Mouse (Mus musculus): ENCODE measurements around the gene Iqcd.

The Iqcd gene

GRCm38 (mm10) chr5:120588569-120589094 lies at the start of gene Iqcd, which contains the start of gene Tpcn1:
Gene Iqcd (plus strand): TSS chr5:120589016.
Gene Tpcn1 (minus strand): TSS chr5:120588673.
- DNase-seq (ENCODE audit: low read depth in 2 of 2, low spot score in 2 of 2), result peak; percentile 98

GRCm38 (mm10) chr5:120548236-120548850 lies 40.5 kb upstream of the Iqcd start:
- DNase-seq (ENCODE audit: low read depth in 2 of 2, low spot score in 2 of 2), result no peak

GRCm38 (mm10) chr5:120550137-120550536 lies 38.7 kb upstream of the Iqcd start:
- no peak for DNase-seq (ENCODE audit: low read depth in 2 of 2, low spot score in 2 of 2)

- DNase-seq (ENCODE audit: low read depth in 2 of 2, low spot score in 2 of 2), result no peak
Observed at GRCm38 (mm10) chr5:120550673-120551072, 38.1 kb upstream of the Iqcd start.

GRCm38 (mm10) chr5:120555871-120556270 lies 32.9 kb upstream of the Iqcd start:
- no peak for DNase-seq (ENCODE audit: low read depth in 2 of 2, low spot score in 2 of 2)

- DNase-seq (ENCODE audit: low read depth in 2 of 2, low spot score in 2 of 2), result no peak
Observed at GRCm38 (mm10) chr5:120558041-120558440, 30.8 kb upstream of the Iqcd start.

- no peak for DNase-seq (ENCODE audit: low read depth in 2 of 2, low spot score in 2 of 2)
Observed at GRCm38 (mm10) chr5:120558762-120559161, 30.1 kb upstream of the Iqcd start.

GRCm38 (mm10) chr5:120560129-120560615 lies 28.6 kb upstream of the Iqcd start:
- no peak for DNase-seq (ENCODE audit: low read depth in 2 of 2, low spot score in 2 of 2)

GRCm38 (mm10) chr5:120560616-120561311 lies 28.1 kb upstream of the Iqcd start:
- no peak for DNase-seq (ENCODE audit: low read depth in 2 of 2, low spot score in 2 of 2)

- no peak for DNase-seq (ENCODE audit: low read depth in 2 of 2, low spot score in 2 of 2)
Observed at GRCm38 (mm10) chr5:120562956-120563913, 25.6 kb upstream of the Iqcd start.

GRCm38 (mm10) chr5:120563914-120564311 lies 24.9 kb upstream of the Iqcd start:
- DNase-seq (ENCODE audit: low read depth in 2 of 2, low spot score in 2 of 2), result no peak

- no peak for DNase-seq (ENCODE audit: low read depth in 2 of 2, low spot score in 2 of 2)
Observed at GRCm38 (mm10) chr5:120565171-120565905, 23.5 kb upstream of the Iqcd start.

GRCm38 (mm10) chr5:120566101-120566500 lies 22.7 kb upstream of the Iqcd start:
- no peak for DNase-seq (ENCODE audit: low read depth in 2 of 2, low spot score in 2 of 2)

- DNase-seq (ENCODE audit: low read depth in 2 of 2, low spot score in 2 of 2), result no peak
Observed at GRCm38 (mm10) chr5:120566681-120567252, 22.0 kb upstream of the Iqcd start.

GRCm38 (mm10) chr5:120567253-120567701 lies 21.5 kb upstream of the Iqcd start:
- DNase-seq (ENCODE audit: low read depth in 2 of 2, low spot score in 2 of 2), result no peak

GRCm38 (mm10) chr5:120567761-120568211 lies 21.0 kb upstream of the Iqcd start:
- DNase-seq (ENCODE audit: low read depth in 2 of 2, low spot score in 2 of 2), result no peak

GRCm38 (mm10) chr5:120568336-120568768 lies 20.5 kb upstream of the Iqcd start:
- no peak for DNase-seq (ENCODE audit: low read depth in 2 of 2, low spot score in 2 of 2)

GRCm38 (mm10) chr5:120568964-120569363 lies 19.9 kb upstream of the Iqcd start:
- DNase-seq (ENCODE audit: low read depth in 2 of 2, low spot score in 2 of 2), result no peak

GRCm38 (mm10) chr5:120569791-120570190 lies 19.0 kb upstream of the Iqcd start:
- no peak for DNase-seq (ENCODE audit: low read depth in 2 of 2, low spot score in 2 of 2)
